25 mouse cellular contexts compared by ENCODE assay signal in genomic region chr14:20242454-20242853, GRCm38 (mm10). TPM values are rescaled to one million over a fixed set of nuclear protein-coding genes. Genes with fewer than 3 reads are reported as not detected.
DNase-seq lines count a peak whose midpoint lies in the region; TF ChIP-seq lines count a peak whose summit lies in the region.
"Had no signal": no experiment of that assay in that cellular context is flagged by ENCODE, and none has a peak within 500 bp of the region (broad histone marks: within the 10 kb centered on the region; RNA-seq: fewer than 3 reads in every experiment).

No protein-coding gene starts in this region.

- no peak for TF ChIP-seq POLR2A in kidney, adult 2 months (IDR thresholded peaks at IDR 0.05; ENCODE audit: low read depth, low read length)

- H3K36me3 ChIP-seq in kidney, adult 2 months (ENCODE audit: control insufficient read depth, insufficient read depth, low read length), result no peaks in the 10 kb centered on the region
- H3K36me3 ChIP-seq: embryonic facial prominence, embryonic 13.5 days; forebrain, embryonic 12.5 days; G1E; heart, embryonic 13.5 days had no signal

- H3K4me1 ChIP-seq in kidney, adult 2 months (ENCODE audit: control insufficient read depth, insufficient read depth, low read length), result no peaks in the 10 kb centered on the region
- H3K4me1 ChIP-seq: embryonic facial prominence, embryonic 13.5 days; forebrain, embryonic 12.5 days had no signal

- 50% methylated on average over 8 of the region's 8 CpGs for WGBS in kidney, adult 2 months

- TF ChIP-seq CTCF in kidney, adult 2 months (conservative IDR thresholded peaks at IDR 0.05; ENCODE audit: insufficient read depth, insufficient read length, low read depth, low read length), result no peak

- DNase-seq in heart, adult 11 months, result peak; percentile 91
- no peak for DNase-seq in heart, postnatal 36 days
- peak; percentile 52 for DNase-seq in kidney, adult 2 months
- DNase-seq in kidney, postnatal 4 days, result no peak
- peak; percentile 58 for DNase-seq in ovary, adult 18-20 months (ENCODE audit: low spot score)
- DNase-seq in ovary, postnatal 10 days (ENCODE audit: low spot score), result no peak
- peak; percentile 28 for DNase-seq in ZHBTc4 (ENCODE audit: low read depth, low spot score)
- DNase-seq in lung, postnatal 10 days, result no peak
- DNase-seq: adrenal gland, postnatal 10 days; cerebellum, adult 11-12 months; cerebellum, adult 9-10 months; cerebellum, postnatal 25 days; gastrocnemius, postnatal 25 days; heart, postnatal 4 days had no signal

- intact Hi-C loops in heart, postnatal 36 days (cut with DNase I), result no loop called here

- no peak overlapping the region for H3K27ac ChIP-seq in kidney, adult 2 months (ENCODE audit: insufficient read depth, low read depth, low read length)
- H3K27ac ChIP-seq: embryonic facial prominence, embryonic 13.5 days; forebrain, embryonic 12.5 days; heart, embryonic 13.5 days had no signal

- H3K4me3 ChIP-seq in kidney, adult 2 months (ENCODE audit: insufficient read depth, low read depth, low read length), result no peak overlapping the region
- H3K4me3 ChIP-seq: embryonic facial prominence, embryonic 13.5 days; forebrain, embryonic 12.5 days; heart, embryonic 13.5 days had no signal

- no peaks in the 10 kb centered on the region for H3K27me3 ChIP-seq in kidney, adult 2 months (replicated peaks; ENCODE audit: control insufficient read depth, insufficient read depth, low read length)
- H3K27me3 ChIP-seq: embryonic facial prominence, embryonic 13.5 days; forebrain, embryonic 12.5 days; heart, embryonic 13.5 days had no signal

RNA-seq across cellular contexts. Expression of gene Kcnk16, which starts 26.5 kb away (rescaled TPM):
- not detected for total RNA-seq in heart, postnatal 36 days (2021)
- polyA plus RNA-seq in kidney, adult 2 months (2012; rRNA removed), result not detected in 2 replicates
- total RNA-seq: adrenal gland, postnatal 10 days; gastrocnemius, postnatal 25 days; granulocyte monocyte progenitor cell, adult 5-6 weeks; heart, postnatal 4 days had no signal
- polyA plus RNA-seq: C2C12; cortical plate, adult 2 months; embryonic facial prominence, embryonic 13.5 days; forebrain, embryonic 12.5 days; forebrain, embryonic 16.5 days; frontal cortex, adult 2 months; G1E; heart, postnatal 0 days; inflammation-experienced regulatory T-cells, adult 6 months had no signal

RNA-seq across cellular contexts. Expression of gene Nudt13, which starts 52.0 kb away (rescaled TPM):
- total RNA-seq in heart, postnatal 36 days (2021), result 10 to 100 TPM; 28.3 to 35.8 TPM
- polyA plus RNA-seq in kidney, adult 2 months (2012; rRNA removed), result 22.4 and 25.4 TPM in 2 replicates

Comparison
In these comparisons a context has a peak if more than half of its experiments do, and no peak if none do; other contexts are left out.
1. DNase-seq: peak in heart, adult 11 months (single experiment), kidney, adult 2 months (single experiment), ovary, adult 18-20 months (single experiment) and ZHBTc4 (single experiment); none in heart, postnatal 36 days (0 of 2), kidney, postnatal 4 days (0 of 2), ovary, postnatal 10 days (single experiment) and lung, postnatal 10 days (single experiment).